Mouse (Mus musculus) intestine, embryonic 14.5 days (tissue): ENCODE measurements at regions not wholly inside any gene's neighbourhood (a gene's known extent, or its start where the extent isn't known, plus 50 kb on each side); places are given as distances from the start of the nearest gene placed in this dataset.

Experiments used
- ATAC-seq: fragments of 200-750 bp; cut with Nextera tagmentation; replicated peaks from 2 replicates; pipeline ENCODE4 v1.8.0; 2017; ENCODE audit warnings: low read depth, moderate number of reproducible peaks, moderate TSS enrichment, moderate library complexity; ENCODE audit not compliant: low FRiP score, low TSS enrichment
- DNase-seq: peaks from one replicate; pipeline ENCODE4 v3.0.0-alpha.2; 2018; ENCODE audit warnings: low spot score
- H3K27ac ChIP-seq: fragments of 300-500 bp; sonication (generic); 2 replicates; pipeline ENCODE4 v1.5.1; 2014; ENCODE audit warnings: low read depth, mild to moderate bottlenecking, control low read depth
- H3K27me3 ChIP-seq: fragments of 300-500 bp; sonication (generic); replicated peaks from 2 replicates; pipeline ENCODE4 v1.6.1; 2014; ENCODE audit warnings: low read length, control low read depth; ENCODE audit not compliant: control insufficient read depth, insufficient read depth
- H3K36me3 ChIP-seq: fragments of 300-500 bp; sonication (generic); 2 replicates; pipeline ENCODE4 v1.6.1; 2014; ENCODE audit warnings: low read length, control low read depth; ENCODE audit not compliant: control insufficient read depth, insufficient read depth
- H3K4me1 ChIP-seq: fragments of 300-500 bp; sonication (generic); replicated peaks from 2 replicates; pipeline ENCODE4 v1.6.1; 2014; ENCODE audit warnings: low read length, control low read depth, mixed read lengths; ENCODE audit not compliant: control insufficient read depth, insufficient read depth
- H3K4me2 ChIP-seq: fragments of 300-500 bp; sonication (generic); 2 replicates; pipeline ENCODE4 v1.6.1; 2014; ENCODE audit warnings: low read length
- H3K4me3 ChIP-seq: fragments of 300-500 bp; sonication (generic); 2 replicates; pipeline ENCODE4 v1.5.1; 2014; ENCODE audit warnings: low read depth, low read length, control low read depth, mixed read lengths
- H3K9ac ChIP-seq: fragments of 300-500 bp; sonication (generic); 2 replicates; pipeline ENCODE4 v1.6.1; 2014; ENCODE audit warnings: mild to moderate bottlenecking, low read length
- H3K9me3 ChIP-seq: fragments of 300-500 bp; sonication (generic); 2 replicates; pipeline ENCODE4 v1.6.1; 2016; ENCODE audit warnings: low read length, control low read depth; ENCODE audit not compliant: control insufficient read depth
- WGBS: fragments of 180-500 bp; shearing (Covaris S2); extraction: QIAGEN DNeasy Blood & Tissue Kit; methylation state at CpG from one replicate; pipeline ENCODE4 v1.1.7; 2014; 5-methylcytosine and 5-hydroxymethylcytosine counted together

GRCm38 (mm10) chr9:41366405-41366804 is 204.9 kb upstream of the Ubash3b start:
- Histone ChIP-seq H3K4me1 (peaks cover 3% of the 10 kb centered on the region; the same call in 1 of the 2 replicates), H3K9ac (no peak overlapping the region), H3K4me2 (no peak overlapping the region), H3K36me3 (no peaks in the 10 kb centered on the region), H3K27me3 (no peaks in the 10 kb centered on the region), H3K27ac (no peak overlapping the region), H3K4me3 (no peak overlapping the region), H3K9me3 (no peaks in the 10 kb centered on the region)
- DNase-seq (no peak), ATAC-seq (no peak)
- 83% methylated on average over 3 of the region's 3 CpGs for WGBS

GRCm38 (mm10) chr9:41365251-41365650 is 203.8 kb upstream of the Ubash3b start:
- ATAC-seq, result no peak

DNA sequence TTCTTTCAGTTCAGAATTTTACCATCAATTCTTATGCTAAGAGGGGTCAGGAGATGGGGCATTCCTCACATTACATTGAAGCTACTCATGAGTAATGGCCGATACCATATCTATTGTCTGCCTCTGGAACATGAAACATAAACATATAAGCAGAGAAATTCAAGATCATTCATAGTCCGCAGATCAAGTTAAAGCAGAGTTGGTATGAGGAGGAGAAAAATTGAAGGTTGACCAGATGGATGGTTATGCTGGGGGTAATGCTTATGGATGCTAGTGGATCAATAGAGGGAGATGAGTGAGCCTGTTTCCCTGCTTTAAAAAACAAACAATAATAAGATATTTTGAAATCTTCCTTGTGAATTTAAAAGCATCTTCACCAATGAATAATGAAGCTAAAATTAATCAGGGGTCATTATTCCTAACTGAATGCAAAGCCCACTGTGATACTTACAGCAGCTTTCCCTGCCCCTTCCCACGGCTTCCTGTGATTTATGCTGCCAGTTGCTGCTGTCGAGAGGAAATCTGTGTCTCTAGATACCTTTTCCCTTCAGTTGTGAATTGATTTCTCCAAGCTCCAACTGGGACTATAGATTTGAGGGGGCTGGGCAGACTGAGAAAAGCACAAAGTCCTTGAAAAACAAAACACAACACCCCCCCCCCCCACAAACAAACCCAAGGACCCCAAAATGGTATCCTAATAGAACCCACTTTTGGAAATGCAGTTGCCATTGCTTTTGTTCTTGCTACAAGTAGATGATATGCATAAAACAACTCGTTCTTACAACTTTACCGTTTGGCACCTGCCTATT is 203.1 kb upstream of the Ubash3b start:
- 56% methylated on average over 6 of the region's 6 CpGs for WGBS
- no peak overlapping the region for H3K9ac ChIP-seq
- H3K4me1 ChIP-seq, result peaks cover 3% of the 10 kb centered on the region; the same call in 1 of the 2 replicates
- no peaks in the 10 kb centered on the region for H3K36me3 ChIP-seq
- H3K9me3 ChIP-seq, result no peaks in the 10 kb centered on the region
- ATAC-seq (no peak), DNase-seq (no peak)
- no peak overlapping the region for H3K27ac ChIP-seq
- no peak overlapping the region for H3K4me3 ChIP-seq
- no peaks in the 10 kb centered on the region for H3K27me3 ChIP-seq
- no peak overlapping the region for H3K4me2 ChIP-seq

More at GRCm38 (mm10) chr9:41365251-41365650, 203.8 kb upstream of the Ubash3b start:
- H3K9ac ChIP-seq, result no peak overlapping the region
- no peaks in the 10 kb centered on the region for H3K36me3 ChIP-seq
- H3K27me3 ChIP-seq, result no peaks in the 10 kb centered on the region
- no peak overlapping the region for H3K4me3 ChIP-seq
- peaks cover 3% of the 10 kb centered on the region; the same call in 1 of the 2 replicates for H3K4me1 ChIP-seq
- no peak overlapping the region for H3K4me2 ChIP-seq
- no peak for DNase-seq
- H3K27ac ChIP-seq, result no peak overlapping the region
- WGBS, result 38% methylated on average over 5 of the region's 5 CpGs
- H3K9me3 ChIP-seq, result no peaks in the 10 kb centered on the region

DNA sequence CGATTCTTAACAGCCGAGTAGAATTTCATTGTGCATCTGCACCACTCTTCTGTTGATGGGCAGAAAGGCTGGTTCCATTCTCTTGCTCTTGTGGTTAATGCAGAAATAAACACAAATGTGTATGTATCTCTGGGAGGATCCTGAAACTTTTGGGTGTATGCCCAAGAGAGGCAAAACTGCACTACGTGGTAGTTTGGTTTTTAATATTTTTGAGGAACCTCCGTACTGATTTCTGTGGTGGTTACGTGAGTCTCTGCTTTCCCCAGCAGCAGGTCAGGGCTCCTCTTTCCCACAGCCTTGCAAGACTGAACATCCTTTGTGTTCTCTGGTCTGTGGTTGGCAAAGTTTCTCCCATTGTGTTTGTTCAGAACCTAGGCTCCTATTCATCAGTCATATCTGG is 198.9 kb upstream of the Ubash3b start:
- Histone ChIP-seq H3K9ac (no peak overlapping the region), H3K4me3 (no peak overlapping the region), H3K27ac (no peak overlapping the region), H3K4me1 (peaks cover 3% of the 10 kb centered on the region; the same call in 1 of the 2 replicates), H3K4me2 (no peak overlapping the region), H3K36me3 (no peaks in the 10 kb centered on the region), H3K27me3 (no peaks in the 10 kb centered on the region), H3K9me3 (no peaks in the 10 kb centered on the region)
- no peak for ATAC-seq
- DNase-seq, result no peak
- WGBS, result 82% methylated on average over 5 of the region's 5 CpGs

- ATAC-seq (no peak), DNase-seq (no peak)
- H3K36me3 ChIP-seq, result no peaks in the 10 kb centered on the region
- H3K4me3 ChIP-seq, result no peak overlapping the region
- no peak overlapping the region for H3K4me2 ChIP-seq
- no peaks in the 10 kb centered on the region for H3K9me3 ChIP-seq
- no peak overlapping the region for H3K27ac ChIP-seq
- WGBS, result 91% methylated on average over 3 of the region's 3 CpGs
- no peak overlapping the region for H3K9ac ChIP-seq
- no peaks in the 10 kb centered on the region for H3K4me1 ChIP-seq
- H3K27me3 ChIP-seq, result no peaks in the 10 kb centered on the region
Measured at GRCm38 (mm10) chr9:41359286-41359685, 197.8 kb upstream of the Ubash3b start.

DNA sequence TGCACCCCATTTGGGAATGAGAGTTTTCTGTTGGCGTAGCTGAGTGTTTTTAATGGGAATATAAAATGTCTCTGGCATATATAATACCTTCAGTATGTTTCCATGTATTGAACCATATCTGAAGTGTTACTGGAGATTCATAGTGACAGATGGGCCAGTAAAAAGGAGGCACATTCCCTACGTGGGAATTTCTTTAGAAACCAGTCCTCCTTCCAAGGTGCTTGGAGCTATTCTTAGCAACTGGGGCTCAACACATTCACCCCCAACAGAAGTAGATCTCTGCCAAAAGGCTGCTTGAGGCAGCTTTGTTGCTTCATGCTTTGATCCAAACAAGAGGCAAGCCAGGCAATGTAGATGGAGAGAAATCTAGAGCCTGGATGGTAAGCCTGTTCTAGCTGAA is 183.8 kb upstream of the Ubash3b start:
- Histone ChIP-seq H3K9ac (no peak overlapping the region), H3K27me3 (no peaks in the 10 kb centered on the region), H3K9me3 (no peaks in the 10 kb centered on the region), H3K4me3 (no peak overlapping the region), H3K4me1 (no peaks in the 10 kb centered on the region), H3K36me3 (no peaks in the 10 kb centered on the region), H3K27ac (no peak overlapping the region), H3K4me2 (no peak overlapping the region)
- WGBS, result 64% methylated on average over 2 of the region's 2 CpGs
- no peak for ATAC-seq
- DNase-seq, result no peak

DNA sequence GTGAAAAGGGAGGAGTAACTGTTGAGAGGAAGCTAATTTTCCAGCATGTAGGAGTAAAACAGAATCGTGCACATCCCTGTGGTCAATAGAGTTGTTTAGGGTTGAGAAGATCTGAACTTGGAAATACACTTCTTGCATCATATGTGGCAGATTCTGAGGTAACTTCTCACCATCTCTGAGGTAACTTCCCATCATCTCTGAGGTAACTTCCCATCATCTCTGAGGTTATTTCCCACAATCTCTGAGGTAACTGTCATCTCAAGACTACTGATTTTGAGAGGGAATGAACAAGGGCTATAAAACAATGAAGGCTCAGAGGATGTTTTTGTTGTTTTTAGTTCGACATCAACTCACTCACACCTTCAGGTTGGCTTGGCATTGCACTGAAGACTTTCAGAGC is 175.9 kb upstream of the Ubash3b start:
- no peak overlapping the region for H3K4me3 ChIP-seq
- H3K27me3 ChIP-seq, result no peaks in the 10 kb centered on the region
- DNase-seq (no peak), ATAC-seq (no peak)
- no peak overlapping the region for H3K27ac ChIP-seq
- no peak overlapping the region for H3K9ac ChIP-seq
- H3K4me1 ChIP-seq, result peaks cover 9% of the 10 kb centered on the region; the same call in 1 of the 2 replicates
- 91% methylated on average over 2 of the region's 2 CpGs for WGBS
- H3K36me3 ChIP-seq, result no peaks in the 10 kb centered on the region
- no peak overlapping the region for H3K4me2 ChIP-seq
- H3K9me3 ChIP-seq, result no peaks in the 10 kb centered on the region

DNA sequence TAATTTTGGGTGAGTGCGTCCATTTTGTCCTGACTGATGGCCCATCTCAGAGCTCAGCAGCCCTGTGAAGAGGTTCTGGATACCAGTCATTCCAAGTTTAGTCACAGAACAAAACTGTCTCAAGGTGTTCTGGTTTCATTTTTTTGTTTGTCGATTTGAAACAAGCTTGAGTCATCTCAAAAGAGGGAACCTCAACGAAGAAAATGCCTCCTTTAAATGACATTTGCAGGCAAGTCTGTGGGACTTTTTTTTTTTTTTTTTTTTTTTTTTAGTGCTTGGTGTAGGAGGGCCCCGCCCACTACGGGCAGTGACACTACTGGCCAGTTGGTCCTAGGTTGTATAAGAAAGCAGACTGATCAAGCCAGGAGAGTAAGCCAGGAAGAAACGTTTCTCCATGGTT is 175.3 kb upstream of the Ubash3b start:
- DNase-seq, result no peak
- ATAC-seq, result no peak
- Histone ChIP-seq H3K4me3 (no peak overlapping the region), H3K9me3 (no peaks in the 10 kb centered on the region), H3K4me2 (no peak overlapping the region), H3K27me3 (no peaks in the 10 kb centered on the region), H3K27ac (no peak overlapping the region), H3K4me1 (peaks cover 9% of the 10 kb centered on the region; the same call in 1 of the 2 replicates), H3K9ac (no peak overlapping the region), H3K36me3 (no peaks in the 10 kb centered on the region)
- WGBS, result 78% methylated on average over 6 of the region's 6 CpGs
